Mouse (Mus musculus) C2C12 (cell line): ENCODE results near the gene Cbfa2t3. TPM values are rescaled to one million over a fixed set of nuclear protein-coding genes. Genes with fewer than 3 reads are reported as not detected.

ENCODE experiments used
- H3K27me3 ChIP-seq: one replicate; pipeline ENCODE4 v1.6.1; 2011; ENCODE audit not compliant: control insufficient read depth, insufficient read depth, insufficient read length
- H3K36me3 ChIP-seq: one replicate; pipeline ENCODE4 v1.6.1; 2011; ENCODE audit not compliant: control insufficient read depth, insufficient read depth
- H3K4me3 ChIP-seq: one replicate; pipeline ENCODE4 v1.5.1; 2011; ENCODE audit warnings: mild to moderate bottlenecking, control low read depth; ENCODE audit not compliant: poor library complexity, insufficient read depth, severe bottlenecking
- H3K79me2 ChIP-seq: one replicate; pipeline ENCODE4 v1.6.1; 2011; ENCODE audit not compliant: control insufficient read depth, insufficient read depth
- H3K79me3 ChIP-seq: one replicate; pipeline ENCODE4 v1.6.1; 2011; ENCODE audit warnings: low read depth, control low read depth
- H3ac ChIP-seq: one replicate; pipeline ENCODE3; 2011; ENCODE audit warnings: low read depth; ENCODE audit not compliant: control insufficient read depth, insufficient read length
- CEBPB ChIP-seq: IDR thresholded peaks from one replicate; pipeline ENCODE4 v1.6.1; 2011; ENCODE audit warnings: low read depth, mild to moderate bottlenecking, control low read depth, moderate library complexity
- CTCF ChIP-seq: IDR thresholded peaks from one replicate; pipeline ENCODE4 v1.5.1; 2011; ENCODE audit not compliant: control insufficient read depth, insufficient read depth, insufficient read length
- FOSL1 ChIP-seq: IDR thresholded peaks from one replicate; pipeline ENCODE4 v1.8.0; 2011; ENCODE audit warnings: mild to moderate bottlenecking, low read length; ENCODE audit not compliant: poor library complexity, insufficient read depth, severe bottlenecking
- MAX ChIP-seq: IDR thresholded peaks from one replicate; pipeline ENCODE4 v1.6.1; 2011; ENCODE audit warnings: mild to moderate bottlenecking, control low read depth
- MYOD1 ChIP-seq: IDR thresholded peaks from one replicate; pipeline ENCODE4 v1.6.1; 2011; ENCODE audit warnings: low read depth; ENCODE audit not compliant: control insufficient read depth, insufficient read length
- MYOG ChIP-seq: IDR thresholded peaks from one replicate; pipeline ENCODE4 v1.6.1; 2011; ENCODE audit not compliant: control insufficient read depth, insufficient read length; ENCODE audit errors: extremely low read depth
- USF1 ChIP-seq: IDR thresholded peaks from one replicate; pipeline ENCODE4 v1.6.1; 2011; ENCODE audit warnings: low read depth, mild to moderate bottlenecking, control low read depth, moderate library complexity
- polyA plus RNA-seq: library from polyadenylated mRNA; unstranded; fragments of >200 nt; fragmentation: generic; extraction: Trizol; gene quantifications from one replicate; pipeline ENCODE4 v1.2.1, GENCODE M21; 2012; ENCODE audit warnings: missing spikeins

Gene Cbfa2t3
- polyA plus RNA-seq, 1 experiment = 0.15 TPM

- no peak for TF ChIP-seq USF1
- TF ChIP-seq MAX = no peak
- no peak for TF ChIP-seq MYOD1
- TF ChIP-seq CEBPB = no peak
- no peak for TF ChIP-seq MYOG
- TF ChIP-seq CTCF = no peak
- TF ChIP-seq FOSL1 = no peak
- no peak overlapping the region for H3ac ChIP-seq
- H3K79me3 ChIP-seq = no peaks in the 10 kb centered on the region
- H3K4me3 ChIP-seq = no peak overlapping the region
- no peaks in the 10 kb centered on the region for H3K36me3 ChIP-seq
- no peaks in the 10 kb centered on the region for H3K79me2 ChIP-seq
- H3K27me3 ChIP-seq = peaks cover 86% of the 10 kb centered on the region
Measured at GRCm38 (mm10) chr8:122735110-122735509, 36.2 kb upstream of the Cbfa2t3 start.

- H3K27me3 ChIP-seq = peaks cover 73% of the 10 kb centered on the region
- H3K79me2 ChIP-seq = no peaks in the 10 kb centered on the region
Measured at GRCm38 (mm10) chr8:122728630-122729029, 29.7 kb upstream of the Cbfa2t3 start.

GRCm38 (mm10) chr8:122727412-122727811, 28.5 kb upstream of the Cbfa2t3 start:
- TF ChIP-seq MAX = no peak
- TF ChIP-seq CTCF = no peak
- TF ChIP-seq MYOD1 = no peak
- Histone ChIP-seq H3K36me3 (no peaks in the 10 kb centered on the region), H3K4me3 (no peak overlapping the region), H3K27me3 (peaks cover 73% of the 10 kb centered on the region), H3K79me3 (no peaks in the 10 kb centered on the region), H3ac (no peak overlapping the region), H3K79me2 (no peaks in the 10 kb centered on the region)

More at GRCm38 (mm10) chr8:122728630-122729029, 29.7 kb upstream of the Cbfa2t3 start:
- Histone ChIP-seq H3K79me3 (no peaks in the 10 kb centered on the region), H3K36me3 (no peaks in the 10 kb centered on the region), H3K4me3 (no peak overlapping the region), H3ac (no peak overlapping the region)
- no peak for TF ChIP-seq CTCF
- no peak for TF ChIP-seq MYOD1
- no peak for TF ChIP-seq USF1
- TF ChIP-seq MAX = no peak
- TF ChIP-seq CEBPB = no peak
- TF ChIP-seq FOSL1 = no peak
- TF ChIP-seq MYOG = no peak

GRCm38 (mm10) chr8:122726789-122727188, 27.9 kb upstream of the Cbfa2t3 start:
- no peak for TF ChIP-seq USF1
- no peak overlapping the region for H3K4me3 ChIP-seq
- peaks cover 73% of the 10 kb centered on the region for H3K27me3 ChIP-seq

GRCm38 (mm10) chr8:122725187-122725586, 26.3 kb upstream of the Cbfa2t3 start:
- Histone ChIP-seq H3ac (no peak overlapping the region), H3K79me2 (no peaks in the 10 kb centered on the region), H3K4me3 (no peak overlapping the region), H3K36me3 (no peaks in the 10 kb centered on the region), H3K79me3 (no peaks in the 10 kb centered on the region), H3K27me3 (peaks cover 80% of the 10 kb centered on the region)
- TF ChIP-seq MYOD1 (no peak), MAX (no peak), MYOG (no peak), CEBPB (no peak), CTCF (no peak), USF1 (no peak), FOSL1 (no peak)

More at GRCm38 (mm10) chr8:122726789-122727188, 27.9 kb upstream of the Cbfa2t3 start:
- H3K36me3 ChIP-seq = no peaks in the 10 kb centered on the region
- no peak overlapping the region for H3ac ChIP-seq
- no peaks in the 10 kb centered on the region for H3K79me3 ChIP-seq
- H3K79me2 ChIP-seq = no peaks in the 10 kb centered on the region

GRCm38 (mm10) chr8:122720811-122721640, 22.1 kb upstream of the Cbfa2t3 start:
- H3K79me3 ChIP-seq = no peaks in the 10 kb centered on the region

More at GRCm38 (mm10) chr8:122720811-122721640, 22.1 kb upstream of the Cbfa2t3 start:
- Histone ChIP-seq H3K36me3 (no peaks in the 10 kb centered on the region), H3ac (no peak overlapping the region), H3K27me3 (peaks cover 91% of the 10 kb centered on the region), H3K79me2 (no peaks in the 10 kb centered on the region), H3K4me3 (no peak overlapping the region)
- TF ChIP-seq CEBPB (no peak), MYOD1 (no peak), USF1 (no peak), MYOG (no peak), MAX (no peak)
